Mouse (Mus musculus) small intestine, adult 2 months (tissue): Measurements from ENCODE around the gene Hipk4. TPM values are rescaled to one million over a fixed set of nuclear protein-coding genes. Genes with fewer than 3 reads are reported as not detected.

Source experiments
- H3K27ac ChIP-seq: fragments of 200-500 bp; 2 replicates; pipeline ENCODE4 v1.5.1; 2012; ENCODE audit warnings: low read depth, low read length, control low read depth, inconsistent platforms; ENCODE audit not compliant: insufficient read depth
- H3K27me3 ChIP-seq: fragments of 200-500 bp; 2 replicates; pipeline ENCODE4 v1.6.1; 2012; ENCODE audit warnings: mild to moderate bottlenecking, moderate library complexity, low read length, inconsistent platforms; ENCODE audit not compliant: control insufficient read depth, insufficient read depth
- H3K36me3 ChIP-seq: fragments of 200-500 bp; 2 replicates; pipeline ENCODE4 v1.6.1; 2012; ENCODE audit warnings: mild to moderate bottlenecking, low read length, control low read depth, inconsistent platforms; ENCODE audit not compliant: control insufficient read depth, insufficient read depth
- H3K4me1 ChIP-seq: fragments of 200-500 bp; 2 replicates; pipeline ENCODE4 v1.6.1; 2012; ENCODE audit warnings: low read length, inconsistent platforms, mixed read lengths; ENCODE audit not compliant: control insufficient read depth, insufficient read depth, insufficient read length
- H3K4me3 ChIP-seq: fragments of 200-500 bp; 2 replicates; pipeline ENCODE4 v1.5.1; 2012; ENCODE audit warnings: low read depth, mild to moderate bottlenecking, control low read depth, inconsistent platforms, low read length, moderate library complexity
- CTCF ChIP-seq: fragments of 200-500 bp; IDR thresholded peaks from 2 replicates; pipeline ENCODE4 v1.5.1; 2012; ENCODE audit warnings: low read depth, mild to moderate bottlenecking, control low read depth, inconsistent platforms, low read length, moderate library complexity, mixed read lengths; ENCODE audit not compliant: insufficient replicate concordance, insufficient read length; ENCODE audit errors: extremely low read depth
- POLR2A ChIP-seq: fragments of 200-500 bp; IDR thresholded peaks from 2 replicates; pipeline ENCODE4 v1.6.1; 2012; ENCODE audit warnings: low read depth, mild to moderate bottlenecking, control low read depth, inconsistent platforms, low read length, moderate library complexity
- WGBS: fragments of 180-500 bp; shearing (Covaris S2); methylation state at CpG from one replicate; pipeline ENCODE4 v1.1.7; 2018; 5-methylcytosine and 5-hydroxymethylcytosine counted together
- polyA plus RNA-seq: library from polyadenylated mRNA; depleted of rRNA; stranded (reverse); fragments of >200 nt; gene quantifications from 2 replicates; pipeline ENCODE4 v1.2.3, GENCODE M21; 2012

The Hipk4 gene
- polyA plus RNA-seq, 1 experiment: 0.72 TPM

- Histone ChIP-seq H3K27ac (peak overlapping the region; percentile 97), H3K4me1 (peaks cover 20% of the 10 kb centered on the region), H3K27me3 (no peaks in the 10 kb centered on the region), H3K4me3 (peak overlapping the region; percentile 72), H3K36me3 (peaks cover 9% of the 10 kb centered on the region)
- no peak for TF ChIP-seq CTCF
- TF ChIP-seq POLR2A: no peak
- WGBS: 23% methylated on average over 3 of the region's 3 CpGs
Observed at GRCm38 (mm10) chr7:27480506-27480905, 42.6 kb upstream of the Hipk4 start.

- peak overlapping the region; percentile 72 for H3K4me3 ChIP-seq
- peaks cover 9% of the 10 kb centered on the region for H3K36me3 ChIP-seq
- H3K4me1 ChIP-seq: peaks cover 19% of the 10 kb centered on the region
- peak overlapping the region; percentile 97 for H3K27ac ChIP-seq
- 6% methylated on average over 11 of the region's 11 CpGs for WGBS
- TF ChIP-seq CTCF (no peak), POLR2A (peak; percentile 81; the same call in 1 of the 2 replicates)
- no peaks in the 10 kb centered on the region for H3K27me3 ChIP-seq
Observed at GRCm38 (mm10) chr7:27480927-27481626, 42.0 kb upstream of the Hipk4 start.

- under 1% methylated on average over 12 of the region's 12 CpGs for WGBS
- no peak for TF ChIP-seq POLR2A
- no peak for TF ChIP-seq CTCF
Observed at GRCm38 (mm10) chr7:27481627-27481969, 41.5 kb upstream of the Hipk4 start.

GRCm38 (mm10) chr7:27483860-27484259 is 39.2 kb upstream of the Hipk4 start:
- Histone ChIP-seq H3K27ac (no peak overlapping the region), H3K36me3 (no peaks in the 10 kb centered on the region), H3K4me1 (peaks cover 9% of the 10 kb centered on the region; the same call in 1 of the 2 replicates), H3K27me3 (no peaks in the 10 kb centered on the region), H3K4me3 (no peak overlapping the region)
- WGBS: 85% methylated on average over 4 of the region's 4 CpGs
- TF ChIP-seq POLR2A (no peak), CTCF (no peak)

More at GRCm38 (mm10) chr7:27481627-27481969, 41.5 kb upstream of the Hipk4 start:
- peak overlapping the region; percentile 72 for H3K4me3 ChIP-seq
- peaks cover 5% of the 10 kb centered on the region for H3K36me3 ChIP-seq
- peaks cover 18% of the 10 kb centered on the region; the same call in 1 of the 2 replicates for H3K4me1 ChIP-seq
- H3K27ac ChIP-seq: peak overlapping the region; percentile 97
- H3K27me3 ChIP-seq: no peaks in the 10 kb centered on the region

- H3K4me1 ChIP-seq: peaks cover 14% of the 10 kb centered on the region
- no peak for TF ChIP-seq CTCF
- TF ChIP-seq POLR2A: no peak
- H3K36me3 ChIP-seq: peaks cover 12% of the 10 kb centered on the region
- H3K27ac ChIP-seq: peak overlapping the region; percentile 83
- no peaks in the 10 kb centered on the region for H3K27me3 ChIP-seq
- 2% methylated on average over 13 of the region's 13 CpGs for WGBS
- H3K4me3 ChIP-seq: peak overlapping the region; percentile 78
Observed at GRCm38 (mm10) chr7:27486102-27486769, 36.8 kb upstream of the Hipk4 start.

- H3K27me3 ChIP-seq: no peaks in the 10 kb centered on the region
- peak; percentile 100 for TF ChIP-seq POLR2A
- TF ChIP-seq CTCF: peak; percentile 71; the same call in 1 of the 2 replicates
- H3K27ac ChIP-seq: peak within 1 kb of the TSS; percentile 84
- peak within 1 kb of the TSS; percentile 78 for H3K4me3 ChIP-seq
- H3K4me1 ChIP-seq: peaks cover 19% of the 10 kb centered on the region
- peaks cover 12% of the 10 kb centered on the region for H3K36me3 ChIP-seq
- WGBS: under 1% methylated on average over 80 of the region's 80 CpGs
Observed at GRCm38 (mm10) chr7:27486770-27487697, 36.0 kb upstream of the Hipk4 start, which contains the start of gene Sertad1. Gene Sertad1 (plus strand): TSS chr7:27486910.

- H3K27me3 ChIP-seq: no peaks in the 10 kb centered on the region
- peak overlapping the region; percentile 78 for H3K4me3 ChIP-seq
- H3K36me3 ChIP-seq: peaks cover 12% of the 10 kb centered on the region
- H3K27ac ChIP-seq: peak overlapping the region; percentile 84
- TF ChIP-seq CTCF (no peak), POLR2A (no peak)
- peaks cover 23% of the 10 kb centered on the region for H3K4me1 ChIP-seq
- WGBS: 2% methylated on average over 13 of the region's 13 CpGs
Observed at GRCm38 (mm10) chr7:27487740-27488268, 35.3 kb upstream of the Hipk4 start.
